Mouse (Mus musculus) hindbrain, embryonic 13.5 days (tissue): ENCODE data around the gene Itgb4. TPM values are rescaled to one million over a fixed set of nuclear protein-coding genes. Genes with fewer than 3 reads are reported as not detected.

Experiments
- ATAC-seq: fragments of 200-750 bp; cut with Nextera tagmentation; 2 replicates; pipeline ENCODE4 v1.8.0; 2017; ENCODE audit warnings: moderate TSS enrichment; ENCODE audit not compliant: low FRiP score
- H3K27ac ChIP-seq: fragments of 300-500 bp; sonication (generic); 2 replicates; pipeline ENCODE4 v1.5.1; 2015; ENCODE audit warnings: inconsistent platforms, mild to moderate bottlenecking, moderate library complexity
- H3K27me3 ChIP-seq: fragments of 300-500 bp; sonication (generic); 2 replicates; pipeline ENCODE4 v1.6.1; 2015; ENCODE audit warnings: mild to moderate bottlenecking, inconsistent platforms
- H3K36me3 ChIP-seq: fragments of 300-500 bp; sonication (generic); 2 replicates; pipeline ENCODE4 v1.6.1; 2015; ENCODE audit warnings: mild to moderate bottlenecking, inconsistent platforms
- H3K4me1 ChIP-seq: fragments of 300-500 bp; sonication (generic); replicated peaks from 2 replicates; pipeline ENCODE4 v1.6.1; 2015; ENCODE audit warnings: inconsistent platforms
- H3K4me2 ChIP-seq: fragments of 300-500 bp; sonication (generic); 2 replicates; pipeline ENCODE4 v1.6.1; 2015; ENCODE audit warnings: inconsistent platforms, mild to moderate bottlenecking, moderate library complexity
- H3K4me3 ChIP-seq: fragments of 300-500 bp; sonication (generic); 2 replicates; pipeline ENCODE4 v1.5.1; 2015; ENCODE audit warnings: mild to moderate bottlenecking, inconsistent platforms
- H3K9ac ChIP-seq: fragments of 300-500 bp; sonication (generic); 2 replicates; pipeline ENCODE4 v1.6.1; 2015; ENCODE audit warnings: mild to moderate bottlenecking, inconsistent platforms
- H3K9me3 ChIP-seq: fragments of 300-500 bp; sonication (generic); 2 replicates; pipeline ENCODE4 v1.6.1; 2016; ENCODE audit warnings: inconsistent platforms
- WGBS: fragments of 180-500 bp; shearing (Covaris S2); methylation state at CpG from one replicate; pipeline ENCODE4 v1.1.7; 2015; 5-methylcytosine and 5-hydroxymethylcytosine counted together
- polyA plus RNA-seq: library from polyadenylated mRNA; unstranded; fragments of >200 nt; fragmentation: Nextera tagmentation; extraction: Ambion mirVana; gene quantifications from 2 replicates; pipeline ENCODE4 v1.2.1, GENCODE M21; 2015

Itgb4 gene
- polyA plus RNA-seq, 1 experiment from 2014 or later = 1.3 TPM

DNA sequence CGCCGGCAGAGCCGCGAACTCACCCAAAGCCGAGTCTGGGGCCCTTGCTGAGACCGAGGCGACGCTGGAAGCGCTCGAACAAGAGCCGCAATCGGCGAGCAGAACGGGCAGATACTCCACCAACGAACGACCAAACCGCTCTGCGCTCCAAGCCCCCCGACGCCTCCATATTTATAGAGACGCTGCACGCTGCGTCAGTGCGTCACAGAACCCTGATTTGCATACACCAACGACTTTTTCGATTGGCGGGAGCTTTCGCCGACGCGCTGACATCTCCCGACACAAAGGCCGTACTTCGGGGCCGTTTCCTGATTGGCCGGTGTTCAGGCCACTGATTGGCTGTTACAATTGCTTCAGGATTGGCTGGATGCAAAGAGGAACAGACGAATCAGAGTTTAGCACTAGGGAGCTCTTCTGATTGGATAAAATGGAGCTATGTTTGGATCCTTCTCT lies 49.9 kb downstream of the Itgb4 start:
- under 1% methylated on average over 36 of the region's 37 CpGs for WGBS
- peak overlapping the region; percentile 86 for H3K4me2 ChIP-seq
- H3K27ac ChIP-seq = peak overlapping the region; percentile 100
- peak overlapping the region; percentile 100 for H3K9ac ChIP-seq
- ATAC-seq = peak; percentile 95
- H3K27me3 ChIP-seq = no peaks in the 10 kb centered on the region
- H3K4me3 ChIP-seq = peak overlapping the region; percentile 96
- peaks cover 21% of the 10 kb centered on the region for H3K36me3 ChIP-seq
- H3K9me3 ChIP-seq = no peaks in the 10 kb centered on the region
- peaks cover 24% of the 10 kb centered on the region for H3K4me1 ChIP-seq

DNA sequence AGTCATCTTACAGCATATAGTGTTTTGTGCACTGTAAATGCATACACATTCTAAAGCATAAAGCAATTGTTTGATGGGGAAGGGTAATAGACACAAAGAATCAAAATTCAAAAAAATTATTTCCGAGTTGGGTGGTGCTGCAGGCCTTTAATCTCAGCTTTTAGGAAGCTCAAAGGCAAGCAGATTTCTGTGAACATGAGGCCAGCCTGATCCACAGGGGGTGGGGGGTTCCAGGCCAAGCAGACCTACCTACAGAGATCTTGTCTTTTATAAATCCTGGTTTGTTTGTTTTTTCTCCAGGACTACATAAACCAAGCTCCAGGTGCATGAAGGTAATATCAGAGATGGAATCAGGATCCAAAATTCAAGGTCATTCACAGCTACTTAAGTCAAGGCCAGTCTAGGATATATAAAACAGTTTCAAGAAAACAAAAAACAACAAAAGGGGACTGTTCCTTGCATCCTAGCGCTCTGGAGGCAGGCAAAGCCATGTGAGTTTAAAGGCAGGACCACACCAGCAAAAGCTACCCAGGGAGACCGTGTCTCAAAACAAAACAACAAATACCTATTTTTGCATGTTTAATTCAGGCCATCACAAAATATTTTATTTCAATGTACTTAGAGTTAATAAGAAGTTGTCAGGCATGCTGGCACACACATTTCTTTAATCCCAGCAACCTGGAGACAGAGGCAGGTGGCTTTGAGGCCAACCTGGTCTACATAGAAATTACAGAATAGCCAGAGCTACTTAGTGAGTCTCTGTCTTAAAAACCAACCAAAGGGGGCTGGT lies 50.7 kb downstream of the Itgb4 start:
- H3K4me3 ChIP-seq = no peak overlapping the region
- ATAC-seq = no peak
- no peaks in the 10 kb centered on the region for H3K27me3 ChIP-seq
- H3K9ac ChIP-seq = no peak overlapping the region
- H3K27ac ChIP-seq = peak overlapping the region; percentile 68
- no peak overlapping the region for H3K4me2 ChIP-seq
- 93% methylated on average over 3 of the region's 3 CpGs for WGBS
- peaks cover 23% of the 10 kb centered on the region for H3K4me1 ChIP-seq
- H3K36me3 ChIP-seq = peaks cover 17% of the 10 kb centered on the region
- H3K9me3 ChIP-seq = no peaks in the 10 kb centered on the region

DNA sequence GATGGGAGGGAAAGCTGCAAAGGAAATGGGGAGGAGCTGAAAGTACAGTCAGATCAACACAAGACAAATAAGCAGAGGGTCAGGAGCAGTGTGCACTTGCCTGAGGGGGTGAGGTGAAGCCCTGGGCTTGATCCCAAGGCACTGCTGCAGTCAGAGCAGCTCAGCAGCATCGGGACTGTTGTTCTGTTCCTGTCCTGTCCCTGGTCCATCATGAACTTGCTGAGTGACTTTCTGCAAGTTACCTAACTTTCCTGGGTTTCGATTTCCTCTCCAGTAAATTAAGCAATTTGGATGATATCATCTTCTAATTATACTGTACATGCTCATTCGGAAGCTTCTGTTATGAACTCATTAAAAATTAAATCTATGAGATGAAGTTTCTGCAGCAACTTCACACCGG lies 53.2 kb downstream of the Itgb4 start, which contains the start of gene H3f3b:
H3f3b (minus strand) TSS at position 207 of the 400 bp plus-strand sequence.
- Histone ChIP-seq H3K9me3 (no peaks in the 10 kb centered on the region), H3K4me2 (no peak within 1 kb of the TSS), H3K9ac (no peak within 1 kb of the TSS), H3K4me3 (no peak within 1 kb of the TSS), H3K27me3 (no peaks in the 10 kb centered on the region), H3K27ac (no peak within 1 kb of the TSS), H3K36me3 (no peaks in the 10 kb centered on the region), H3K4me1 (peaks cover 23% of the 10 kb centered on the region)
- ATAC-seq = no peak
- 83% methylated on average over 4 of the region's 4 CpGs for WGBS

DNA sequence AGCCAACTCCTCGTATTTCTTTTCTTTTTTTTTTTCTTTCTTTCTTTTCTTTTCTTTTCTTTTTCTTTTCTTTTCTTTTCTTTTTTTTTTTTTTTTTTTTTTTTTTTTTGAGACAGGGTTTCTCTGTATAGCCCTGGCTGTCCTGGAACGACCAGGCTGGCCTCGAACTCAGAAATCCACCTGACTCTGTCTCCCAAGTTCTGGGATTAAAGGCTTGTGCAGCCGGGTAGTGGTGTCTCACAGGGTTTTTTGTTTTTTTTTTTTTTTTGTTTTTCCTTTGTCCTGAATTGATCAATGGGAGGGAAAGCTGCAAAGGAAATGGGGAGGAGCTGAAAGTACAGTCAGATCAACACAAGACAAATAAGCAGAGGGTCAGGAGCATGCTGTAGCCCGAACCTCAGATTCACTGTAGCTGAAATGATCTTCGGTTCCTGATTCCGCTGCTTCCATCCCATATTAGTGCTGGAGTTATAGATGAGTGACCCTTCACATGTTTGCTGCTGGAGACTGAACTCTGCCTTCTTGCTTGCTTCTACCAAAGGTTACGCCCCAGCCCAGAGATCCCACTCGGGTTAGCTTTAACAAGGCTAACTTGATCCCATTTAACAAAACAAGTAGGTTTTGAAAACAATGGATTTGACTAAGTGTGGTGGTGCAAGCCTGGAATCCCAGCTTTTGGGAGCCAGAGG lies 53.8 kb downstream of the Itgb4 start:
- Histone ChIP-seq H3K4me2 (no peak overlapping the region), H3K9ac (no peak overlapping the region), H3K27ac (no peak overlapping the region), H3K27me3 (no peaks in the 10 kb centered on the region), H3K4me3 (no peak overlapping the region), H3K9me3 (no peaks in the 10 kb centered on the region), H3K36me3 (no peaks in the 10 kb centered on the region), H3K4me1 (peaks cover 27% of the 10 kb centered on the region)
- ATAC-seq = no peak
- WGBS = 77% methylated on average over 9 of the region's 9 CpGs

DNA sequence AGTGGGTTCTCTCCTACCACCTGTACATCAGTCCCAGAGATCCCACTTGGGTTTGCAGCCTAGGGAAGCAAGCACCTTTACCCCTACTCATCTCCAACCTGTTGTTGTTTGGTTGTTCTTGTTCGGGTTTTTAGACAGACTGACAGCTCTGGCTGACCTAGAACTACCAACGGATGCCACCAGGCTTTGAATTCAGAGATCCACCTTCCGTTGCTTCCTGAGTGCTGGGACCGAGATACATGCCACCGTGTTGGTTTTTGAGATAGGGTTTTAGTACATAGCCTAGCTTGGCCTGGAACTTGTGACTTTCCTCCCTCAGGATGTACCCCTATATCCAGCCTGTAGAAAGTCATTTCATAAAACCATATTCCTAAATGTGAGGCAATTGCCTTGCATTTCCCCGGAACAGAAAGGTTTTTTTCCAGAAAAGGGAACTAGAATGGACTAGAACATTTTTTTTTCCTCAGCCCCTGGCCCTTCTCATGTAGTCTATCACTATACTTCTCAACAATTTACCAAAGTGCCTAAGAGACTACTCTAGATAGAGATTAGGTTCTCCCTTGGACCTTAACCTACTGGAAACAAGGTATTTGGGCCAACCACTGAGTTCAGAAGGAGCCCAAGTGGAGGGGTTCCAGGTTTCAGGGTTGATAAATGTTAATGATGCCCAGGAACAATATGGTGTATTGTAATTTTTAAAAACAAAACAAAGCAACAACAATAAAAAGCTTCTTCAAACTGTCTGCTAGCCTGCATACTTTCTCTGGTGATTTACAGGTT lies 54.8 kb downstream of the Itgb4 start:
- Histone ChIP-seq H3K4me3 (peak overlapping the region; percentile 65), H3K4me2 (peak overlapping the region; percentile 58), H3K36me3 (no peaks in the 10 kb centered on the region), H3K27me3 (no peaks in the 10 kb centered on the region), H3K9ac (peak overlapping the region; percentile 94), H3K9me3 (no peaks in the 10 kb centered on the region), H3K4me1 (peaks cover 27% of the 10 kb centered on the region), H3K27ac (peak overlapping the region; percentile 100)
- WGBS = 84% methylated on average over 6 of the region's 6 CpGs
- no peak for ATAC-seq

DNA sequence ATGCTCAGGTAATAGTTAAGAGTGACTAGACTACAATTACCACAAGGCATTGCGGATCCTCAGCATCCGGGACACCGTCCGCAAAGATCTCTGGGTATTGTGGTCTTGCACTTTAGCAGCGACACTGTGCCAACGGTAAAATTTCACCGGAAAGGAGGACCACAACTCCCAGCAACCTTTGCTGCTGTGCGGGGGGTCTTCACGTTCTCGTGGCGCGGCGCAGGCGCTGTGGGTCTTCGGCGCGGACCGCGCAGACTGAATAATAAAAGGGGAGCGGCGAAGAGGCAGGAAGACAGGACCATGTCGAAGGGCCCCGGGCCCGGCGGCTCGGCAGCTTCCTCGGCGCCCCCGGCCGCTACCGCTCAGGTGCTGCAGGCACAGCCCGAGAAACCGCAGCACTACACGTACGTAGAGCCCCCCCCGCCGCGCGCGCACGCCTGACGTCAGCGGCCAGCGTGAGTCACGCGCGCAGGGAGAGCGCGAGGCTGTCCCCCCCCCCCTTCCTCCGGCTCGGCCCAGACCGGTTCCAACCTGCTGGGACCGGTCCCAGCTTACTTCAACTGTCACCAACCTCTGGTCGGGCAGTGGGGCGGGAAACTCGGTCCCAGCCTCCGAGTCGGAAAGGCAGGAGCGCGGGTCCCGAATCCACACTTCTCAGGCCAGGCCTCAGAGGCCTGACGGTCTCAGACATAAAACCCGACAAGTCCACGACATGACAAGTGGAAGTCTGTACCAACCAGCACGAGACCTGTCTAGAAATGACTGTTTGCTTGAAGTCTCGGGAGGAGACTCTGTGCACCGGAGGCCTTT lies 55.8 kb downstream of the Itgb4 start, which contains the start of gene Unk:
Unk (plus strand) TSS at position 235 of the 810 bp plus-strand sequence.
- Histone ChIP-seq H3K27me3 (no peaks in the 10 kb centered on the region), H3K9ac (peak within 1 kb of the TSS; percentile 94), H3K9me3 (no peaks in the 10 kb centered on the region), H3K4me1 (peaks cover 27% of the 10 kb centered on the region), H3K36me3 (peaks cover 6% of the 10 kb centered on the region; the same call in 1 of the 2 replicates), H3K4me2 (peak within 1 kb of the TSS; percentile 75), H3K4me3 (peak within 1 kb of the TSS; percentile 65), H3K27ac (peak within 1 kb of the TSS; percentile 100)
- WGBS = under 1% methylated on average over 66 of the region's 67 CpGs
- peak; percentile 95 for ATAC-seq

DNA sequence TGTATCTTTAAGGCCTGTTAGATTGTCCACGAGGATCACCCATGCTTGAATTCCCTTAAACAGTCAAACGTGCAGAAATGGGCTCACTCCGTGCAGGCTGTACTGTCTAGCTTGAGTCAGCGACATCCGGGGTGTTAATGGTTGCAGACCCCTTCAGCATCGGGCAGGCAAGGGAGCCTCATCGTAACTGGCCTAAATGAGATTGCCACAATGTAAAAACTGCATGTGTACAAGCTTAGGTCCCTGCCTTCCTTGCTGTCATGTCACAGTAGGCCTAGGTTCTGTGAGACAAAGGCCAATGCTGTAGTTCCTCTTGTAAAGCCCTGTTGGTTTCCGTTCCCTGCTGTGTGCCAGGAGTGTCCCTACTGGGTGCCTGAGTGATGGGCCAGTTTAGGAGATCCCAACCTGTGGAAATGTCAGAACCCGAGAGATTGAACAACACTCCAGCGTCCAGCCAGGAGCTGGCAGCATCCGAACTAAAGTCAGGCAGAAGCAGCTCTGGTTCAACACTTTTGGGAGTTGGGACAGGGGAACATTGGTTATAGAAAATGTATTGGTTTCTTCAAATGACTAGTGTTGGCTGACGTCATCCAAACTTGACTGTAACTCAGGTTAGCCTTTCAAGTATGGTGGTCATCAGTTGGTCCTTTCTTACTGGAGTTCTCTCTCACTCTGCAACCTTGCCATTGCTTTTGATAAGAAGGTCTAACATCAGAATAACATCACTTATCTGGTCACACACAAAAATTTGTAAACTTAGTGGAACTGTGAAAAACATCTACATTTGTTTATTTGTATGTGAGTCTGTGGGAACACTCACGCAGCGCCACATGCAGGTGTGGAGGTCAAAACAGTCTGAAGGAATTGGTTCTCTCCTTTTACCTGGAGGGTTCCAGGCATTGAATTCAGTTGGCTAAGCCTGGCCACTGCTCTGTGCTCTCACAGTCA lies 56.7 kb downstream of the Itgb4 start:
- Histone ChIP-seq H3K4me2 (peak overlapping the region; percentile 75), H3K9me3 (no peaks in the 10 kb centered on the region), H3K4me3 (peak overlapping the region; percentile 65), H3K4me1 (peaks cover 27% of the 10 kb centered on the region), H3K36me3 (peaks cover 6% of the 10 kb centered on the region; the same call in 1 of the 2 replicates), H3K27me3 (no peaks in the 10 kb centered on the region), H3K9ac (peak overlapping the region; percentile 94), H3K27ac (peak overlapping the region; percentile 100)
- WGBS = 24% methylated on average over 14 of the region's 14 CpGs
- ATAC-seq = peak; percentile 52

DNA sequence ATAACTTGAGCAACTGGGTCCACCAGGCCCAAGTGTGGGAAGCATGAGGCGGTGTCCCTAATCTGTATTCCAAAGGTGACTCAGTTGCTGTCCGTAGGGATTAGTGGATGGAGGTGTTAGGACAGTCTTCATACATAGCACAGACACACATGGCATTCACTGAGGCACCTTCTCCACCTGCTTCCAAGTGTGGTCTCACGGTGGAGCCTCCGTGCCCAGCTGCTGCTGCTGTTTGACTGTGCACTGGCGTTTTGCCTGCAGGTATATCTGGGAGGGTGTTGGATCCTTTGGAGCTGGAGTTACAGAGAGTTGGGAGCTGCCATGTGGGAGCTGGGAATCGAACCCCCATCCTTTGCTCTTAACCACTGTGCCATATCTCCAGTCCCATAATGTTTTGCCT lies 60.1 kb downstream of the Itgb4 start:
- Histone ChIP-seq H3K36me3 (peaks cover 19% of the 10 kb centered on the region), H3K4me2 (no peak overlapping the region), H3K27ac (no peak overlapping the region), H3K4me3 (no peak overlapping the region), H3K9ac (no peak overlapping the region), H3K4me1 (peaks cover 24% of the 10 kb centered on the region), H3K27me3 (no peaks in the 10 kb centered on the region), H3K9me3 (no peaks in the 10 kb centered on the region)
- WGBS = 94% methylated on average over 6 of the region's 6 CpGs
- ATAC-seq = no peak

DNA sequence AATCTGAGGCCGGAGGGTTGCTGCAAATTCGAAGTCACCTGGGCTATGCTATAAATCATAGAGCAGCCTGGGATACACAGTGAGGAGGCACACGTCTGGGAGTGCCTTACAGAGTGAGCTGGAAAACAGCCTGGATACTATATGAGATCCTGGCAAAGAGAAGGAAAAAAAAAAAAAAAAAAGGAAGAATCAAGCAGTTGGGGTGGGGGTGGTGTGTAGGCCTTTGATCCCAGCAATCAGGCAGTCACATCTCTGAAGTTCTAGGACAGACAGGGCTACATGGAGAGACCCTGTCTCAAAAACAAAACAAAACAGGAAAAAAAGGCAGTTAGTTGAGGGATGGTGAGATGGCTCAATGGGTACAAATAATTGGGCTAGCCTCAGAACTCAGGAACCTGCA lies 62.2 kb downstream of the Itgb4 start:
- ATAC-seq = no peak
- peaks cover 14% of the 10 kb centered on the region for H3K4me1 ChIP-seq
- H3K4me3 ChIP-seq = no peak overlapping the region
- H3K27ac ChIP-seq = no peak overlapping the region
- no peak overlapping the region for H3K4me2 ChIP-seq
- H3K9me3 ChIP-seq = no peaks in the 10 kb centered on the region
- H3K9ac ChIP-seq = no peak overlapping the region
- H3K27me3 ChIP-seq = no peaks in the 10 kb centered on the region
- 97% methylated on average over 3 of the region's 3 CpGs for WGBS
- peaks cover 33% of the 10 kb centered on the region for H3K36me3 ChIP-seq

DNA sequence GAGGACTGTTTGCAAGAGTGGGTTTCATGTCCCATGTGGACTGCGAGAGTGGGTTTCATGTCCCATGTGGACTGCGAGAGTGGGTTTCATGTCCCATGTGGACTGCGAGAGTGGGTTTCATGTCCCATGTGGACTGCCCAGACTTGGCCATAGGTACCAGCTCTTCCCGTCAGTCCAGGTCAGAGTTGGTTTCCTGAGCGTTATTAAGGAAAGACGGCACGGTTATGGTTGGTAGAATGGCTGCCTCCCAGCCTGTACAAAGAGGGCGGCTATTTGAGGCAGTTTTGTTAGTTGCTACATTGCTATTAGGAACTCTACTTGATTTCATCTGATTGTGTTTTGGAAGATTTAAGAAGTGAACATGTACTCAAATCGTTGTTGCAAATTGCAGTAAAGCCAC lies 63.3 kb downstream of the Itgb4 start:
- 97% methylated on average over 9 of the region's 9 CpGs for WGBS

More for the DNA sequence above, 63.3 kb downstream of the Itgb4 start:
- no peak for ATAC-seq
- H3K4me1 ChIP-seq = peaks cover 4% of the 10 kb centered on the region; the same call in 1 of the 2 replicates
- H3K4me2 ChIP-seq = no peak overlapping the region
- no peak overlapping the region for H3K9ac ChIP-seq
- H3K4me3 ChIP-seq = no peak overlapping the region
- no peaks in the 10 kb centered on the region for H3K27me3 ChIP-seq
- H3K36me3 ChIP-seq = peaks cover 39% of the 10 kb centered on the region
- H3K9me3 ChIP-seq = no peaks in the 10 kb centered on the region
- no peak overlapping the region for H3K27ac ChIP-seq
